Mouse (Mus musculus): ENCODE measurements around the gene Ehd4.
A peak's percentile ranks its signal among the peaks of the same experiment; 100 is the strongest.

Gene Ehd4

DNA sequence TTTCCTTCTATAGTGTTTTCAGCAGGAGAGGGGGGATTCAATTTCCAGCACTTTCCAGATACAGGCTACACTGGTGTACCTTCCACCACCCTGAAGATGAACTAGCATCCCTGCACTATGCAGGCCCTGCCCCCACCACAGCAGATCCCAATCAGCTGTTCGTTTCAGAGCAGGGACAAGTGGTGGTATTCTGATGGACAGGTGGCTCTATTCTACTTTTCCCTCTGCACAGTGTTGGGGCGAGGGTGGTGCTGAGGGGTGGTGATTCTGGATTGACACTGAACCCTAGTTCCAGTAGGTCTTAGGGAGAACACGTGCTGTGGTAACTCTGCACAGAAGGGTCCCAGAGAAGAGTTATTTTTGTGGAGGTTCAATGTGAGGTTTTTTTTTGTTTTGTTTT is 43.2 kb downstream of the Ehd4 start:
- no peak for DNase-seq (ENCODE audit: low spot score in 2 of 2)

DNA sequence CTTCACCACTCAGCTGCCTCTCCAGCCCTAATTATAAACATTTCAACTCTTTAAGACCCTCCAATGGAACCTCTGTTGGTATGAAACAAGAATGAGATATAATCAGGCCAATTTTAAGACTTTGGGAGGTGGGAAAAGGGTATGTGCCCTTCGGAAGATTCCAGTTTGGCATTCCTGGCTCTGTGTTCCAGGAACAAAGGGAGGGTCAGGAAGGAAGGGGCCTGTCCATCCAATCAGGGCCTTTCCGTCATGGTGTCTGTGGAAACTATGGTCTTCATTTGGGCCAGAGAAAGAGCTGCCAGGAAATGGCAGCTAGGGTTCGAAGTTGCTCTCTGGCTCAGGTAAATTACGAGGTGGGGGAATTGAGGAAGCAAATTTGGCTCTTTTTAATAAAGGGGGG is 46.3 kb downstream of the Ehd4 start:
- DNase-seq (ENCODE audit: low spot score in 2 of 2): no peak

DNA sequence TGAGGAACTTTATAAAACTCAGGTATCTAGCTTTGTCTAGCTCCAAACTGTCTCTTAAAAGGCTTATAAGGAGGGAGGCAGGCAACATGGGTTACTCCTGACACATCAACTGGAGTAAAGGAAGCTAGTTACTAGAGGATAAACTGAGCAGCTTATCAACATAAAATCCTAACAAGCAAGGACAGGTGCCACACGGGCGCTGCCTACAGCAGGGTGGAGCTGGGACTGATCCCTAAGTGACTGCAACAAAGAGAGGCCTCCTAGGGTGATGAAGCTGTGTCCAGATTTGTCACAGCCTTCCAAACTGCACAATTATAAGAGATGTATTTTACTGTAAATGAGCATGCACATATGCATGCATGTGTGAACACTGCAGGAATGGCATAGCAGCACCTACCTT is 47.0 kb downstream of the Ehd4 start:
- DNase-seq (ENCODE audit: low spot score in 2 of 2): no peak

DNA sequence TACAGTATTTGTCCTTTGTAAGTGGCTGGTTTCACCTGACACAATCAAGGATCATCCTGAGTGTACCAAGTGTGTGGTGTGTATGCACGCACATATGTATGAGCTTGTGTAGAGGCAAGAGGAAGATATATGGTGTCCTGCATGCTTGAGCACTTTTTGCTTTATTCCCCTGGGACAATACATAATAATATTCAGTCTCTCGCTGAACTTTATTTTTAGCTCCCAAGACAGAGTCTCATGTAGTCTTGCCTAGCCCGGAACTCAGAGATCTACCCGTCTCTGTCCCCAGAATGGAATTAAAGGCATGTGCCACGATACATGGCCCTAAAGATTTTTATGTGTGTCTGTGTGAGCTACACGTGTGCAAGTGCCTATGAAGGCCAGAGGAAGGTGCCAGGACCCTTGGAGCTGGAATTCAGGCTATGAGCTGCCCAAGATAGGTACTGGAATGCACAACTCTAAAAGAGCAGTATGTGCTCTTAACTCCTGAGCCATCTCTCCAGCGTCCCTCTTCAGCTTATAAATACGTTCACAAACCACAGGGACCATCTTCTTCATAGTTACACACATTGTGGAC is 47.9 kb downstream of the Ehd4 start:
- peak; percentile 45 to 56 for DNase-seq (ENCODE audit: low spot score in 2 of 2)

DNA sequence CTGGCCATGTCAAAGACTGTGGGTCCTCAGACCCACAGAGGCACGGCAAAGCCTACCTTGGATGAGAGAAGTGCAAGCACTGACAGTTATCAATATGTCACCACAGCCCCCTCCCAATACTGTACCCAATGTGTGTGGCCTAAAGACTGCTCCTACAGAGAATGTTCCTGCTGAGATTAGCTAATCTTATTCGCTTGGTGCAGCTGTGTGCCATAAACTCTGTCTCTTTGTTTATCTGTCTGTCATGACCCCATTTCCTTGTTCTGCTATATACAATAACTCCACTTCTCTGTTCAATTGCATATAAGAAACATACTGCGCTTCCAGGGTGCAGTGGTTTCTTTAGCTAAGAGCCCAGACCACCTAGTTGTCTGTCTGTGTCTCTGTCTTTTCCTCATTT is 48.5 kb downstream of the Ehd4 start:
- DNase-seq (ENCODE audit: low spot score in 2 of 2): no peak

DNA sequence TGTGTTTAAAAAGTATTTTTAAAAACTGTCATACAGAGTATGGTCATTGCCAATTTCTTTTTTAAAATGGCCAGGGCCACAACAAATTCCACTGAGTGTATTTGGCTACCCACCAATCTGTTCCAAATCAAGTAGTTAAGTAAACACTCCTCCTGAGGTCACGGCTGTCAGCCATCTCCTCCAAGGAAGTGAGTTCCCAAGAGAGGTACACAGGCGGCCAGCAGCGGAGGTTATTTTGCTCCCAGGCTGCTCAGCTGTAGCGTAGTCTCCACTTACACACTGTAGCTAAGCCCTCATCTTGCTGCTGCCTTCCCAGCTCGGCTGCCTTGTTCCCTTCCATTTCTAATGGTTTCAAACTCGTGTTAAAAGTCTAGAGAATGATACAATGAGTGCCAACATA is 51.5 kb downstream of the Ehd4 start:
- DNase-seq (ENCODE audit: low spot score in 2 of 2): peak in 1 of 2 experiments; percentile 32

DNA sequence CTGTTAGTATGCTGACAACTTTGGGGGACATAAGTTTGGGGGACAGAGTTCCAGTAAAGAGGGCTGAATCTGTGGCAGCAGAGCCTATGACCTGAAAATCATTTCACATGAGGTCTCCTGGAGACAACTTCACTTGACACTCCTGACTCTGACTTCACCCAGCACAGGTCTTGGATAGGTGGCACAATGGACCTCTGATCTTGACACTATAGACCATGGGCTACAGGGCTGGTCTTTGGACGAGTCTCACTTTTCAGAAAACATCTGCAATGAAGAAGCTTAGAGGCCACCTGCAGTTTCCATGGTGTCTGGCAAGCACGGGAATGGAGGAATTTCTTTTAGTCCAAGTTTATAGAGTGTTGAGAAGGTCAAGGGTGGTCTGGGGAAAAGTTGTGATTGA is 52.0 kb downstream of the Ehd4 start:
- DNase-seq (ENCODE audit: low spot score in 2 of 2): no peak

DNA sequence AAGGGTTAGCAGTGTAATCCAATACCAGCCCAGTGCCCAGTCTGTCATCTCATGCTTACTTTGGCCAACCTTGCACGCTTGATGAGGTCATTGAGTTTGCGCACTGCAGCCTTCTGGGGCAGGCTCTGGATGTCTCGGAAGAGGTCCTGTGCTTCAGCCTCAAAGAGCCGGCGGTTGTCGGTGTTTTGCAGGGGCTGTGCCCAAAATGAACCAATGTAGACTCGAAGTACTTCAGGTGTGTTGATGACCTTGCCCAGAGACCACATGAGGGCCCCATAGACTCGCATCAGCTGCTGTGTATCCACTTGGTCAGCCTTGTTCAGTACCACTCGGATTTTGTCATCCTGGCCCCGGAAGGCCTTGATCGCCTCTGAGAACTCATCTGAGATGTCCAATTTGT is 52.4 kb downstream of the Ehd4 start:
- no peak for DNase-seq (ENCODE audit: low spot score in 2 of 2)

DNA sequence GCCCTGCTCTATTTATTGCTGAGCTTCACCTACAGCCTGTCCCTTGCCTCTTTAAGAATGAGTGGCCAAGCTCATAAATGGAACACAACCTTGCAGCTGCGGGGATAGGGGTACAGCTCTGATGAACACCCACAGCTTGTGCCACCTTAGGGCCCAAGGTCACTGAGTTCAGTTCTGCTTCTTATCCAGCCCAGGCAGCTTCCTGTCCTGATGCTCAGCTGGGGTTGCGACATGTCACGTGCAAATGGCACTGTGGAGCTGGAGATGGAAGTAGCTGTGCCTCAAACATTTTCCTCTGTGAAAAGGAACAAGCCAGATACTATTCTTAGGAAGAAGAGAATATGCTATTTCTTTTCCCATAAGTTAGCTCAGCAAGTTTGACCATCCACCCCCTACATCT is 54.5 kb downstream of the Ehd4 start:
- peak; percentile 29 to 31 for DNase-seq (ENCODE audit: low spot score in 2 of 2)

DNA sequence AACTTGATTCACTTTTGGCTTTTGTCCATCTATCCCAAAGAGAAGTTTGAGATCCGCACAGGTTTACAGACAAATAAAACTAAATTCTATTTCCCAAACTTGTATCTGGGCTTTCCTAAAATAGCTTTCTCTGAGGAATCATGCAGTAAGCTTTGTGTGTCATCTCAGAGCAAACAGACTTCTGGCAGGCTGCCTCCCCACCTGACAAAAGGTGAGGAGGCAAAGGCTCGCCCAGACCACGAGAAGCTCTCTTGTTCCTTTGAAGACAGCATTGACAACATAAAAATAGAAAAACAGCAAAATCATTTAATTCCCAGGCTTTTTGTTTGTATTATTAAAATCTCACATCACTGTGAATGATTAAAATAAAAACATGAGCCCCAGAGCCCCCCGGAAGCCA is 55.1 kb downstream of the Ehd4 start:
- no peak for DNase-seq (ENCODE audit: low spot score in 2 of 2)

DNA sequence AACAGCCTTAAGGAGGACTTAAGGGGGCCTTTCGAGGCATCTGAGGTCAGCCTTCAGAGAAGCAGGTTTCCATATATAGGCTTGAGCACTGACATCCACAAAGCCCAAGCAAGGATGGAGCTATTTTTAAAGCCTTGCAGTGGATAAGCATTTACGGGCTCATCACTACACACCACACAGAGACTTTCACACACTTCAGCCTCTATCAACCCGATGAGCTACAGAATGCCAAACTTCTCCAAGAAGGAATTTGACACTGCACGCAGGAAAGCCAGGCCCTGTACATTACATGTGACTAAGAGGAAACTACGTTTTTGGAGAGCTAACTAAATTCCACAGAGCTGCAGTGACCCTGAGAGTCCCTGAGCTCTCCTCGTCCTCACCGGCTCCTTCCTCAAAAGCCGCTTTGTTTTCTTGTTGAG is 55.6 kb downstream of the Ehd4 start:
- no peak for DNase-seq (ENCODE audit: low spot score in 2 of 2)

DNA sequence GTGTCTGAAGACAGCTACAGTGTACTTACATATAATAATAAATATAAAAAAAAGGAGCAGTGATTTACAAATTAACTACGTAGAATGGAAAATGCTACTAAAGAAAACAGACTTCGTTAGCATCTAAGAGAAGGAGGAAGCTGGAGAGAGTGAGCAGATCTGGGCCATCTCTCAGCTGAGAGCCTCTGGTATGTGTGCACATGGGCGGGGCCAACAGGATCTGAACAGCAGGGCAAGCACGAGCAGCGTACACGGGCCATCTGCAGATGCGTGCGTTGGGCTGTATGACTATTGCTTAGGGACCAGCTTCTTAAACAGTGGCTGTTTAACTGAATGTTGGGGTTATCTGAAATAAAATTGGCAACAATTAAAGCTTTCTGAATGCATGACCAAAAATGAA is 56.5 kb downstream of the Ehd4 start:
- peak; percentile 74 to 78 for DNase-seq (ENCODE audit: low spot score in 2 of 2)

DNA sequence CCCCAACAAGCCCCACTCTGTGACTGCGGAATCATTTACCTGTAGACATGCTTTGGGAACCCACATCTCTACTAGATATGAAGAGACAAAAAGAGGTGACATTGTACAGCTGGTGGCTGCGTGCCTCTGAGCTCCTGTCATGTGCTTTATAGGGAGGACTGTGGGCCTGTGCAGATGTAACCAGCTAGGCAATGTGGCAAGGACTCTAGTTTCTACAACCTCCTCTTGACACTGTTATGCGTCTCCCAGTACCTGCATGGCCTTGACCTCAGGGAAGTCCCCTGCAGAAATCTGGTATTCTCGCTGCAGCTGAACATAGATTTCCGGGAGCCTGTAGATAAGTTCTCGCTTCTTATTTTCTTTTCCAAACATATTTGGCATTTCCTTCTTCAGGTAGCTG is 57.7 kb downstream of the Ehd4 start:
- no peak for DNase-seq (ENCODE audit: low spot score in 2 of 2)

DNA sequence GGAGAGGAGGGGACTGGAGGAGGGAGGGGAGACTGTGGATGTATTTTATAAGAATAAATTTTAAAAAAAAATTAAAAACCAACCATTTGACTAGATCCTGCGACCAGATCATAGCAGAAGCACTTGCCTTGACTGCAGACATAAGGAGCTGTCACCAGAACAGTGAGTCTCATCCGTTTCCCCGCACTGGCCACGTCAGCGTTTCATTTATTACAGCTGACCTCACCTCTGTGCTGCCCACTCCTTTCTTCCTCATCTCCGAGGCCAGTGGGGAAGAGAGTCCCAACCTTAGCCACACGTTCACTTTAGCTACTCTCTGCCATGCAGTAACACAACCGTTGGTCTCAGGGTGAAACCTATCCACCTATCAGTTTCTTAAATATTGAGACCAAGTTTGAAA is 58.2 kb downstream of the Ehd4 start:
- DNase-seq (ENCODE audit: low spot score in 2 of 2): no peak

DNA sequence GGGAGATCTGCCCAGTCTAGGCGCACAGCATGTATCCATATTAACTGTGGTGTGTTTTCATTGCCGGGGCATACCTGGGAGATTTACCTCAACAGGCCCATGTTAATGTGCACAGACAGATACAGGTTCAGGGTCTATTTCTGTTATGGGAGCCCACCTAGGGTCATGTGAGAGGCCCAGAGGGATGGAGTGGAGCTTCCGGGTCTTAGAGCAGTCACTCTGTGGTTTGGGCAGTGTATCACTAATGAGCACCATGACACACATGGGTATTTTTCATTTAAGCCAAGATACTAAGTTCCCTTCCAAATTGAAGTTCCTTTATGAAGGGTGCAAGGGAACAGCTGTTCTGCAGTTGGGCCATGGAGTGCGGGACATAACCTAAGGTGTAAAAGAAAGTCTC is 59.2 kb downstream of the Ehd4 start:
- no peak for DNase-seq (ENCODE audit: low spot score in 2 of 2)

DNA sequence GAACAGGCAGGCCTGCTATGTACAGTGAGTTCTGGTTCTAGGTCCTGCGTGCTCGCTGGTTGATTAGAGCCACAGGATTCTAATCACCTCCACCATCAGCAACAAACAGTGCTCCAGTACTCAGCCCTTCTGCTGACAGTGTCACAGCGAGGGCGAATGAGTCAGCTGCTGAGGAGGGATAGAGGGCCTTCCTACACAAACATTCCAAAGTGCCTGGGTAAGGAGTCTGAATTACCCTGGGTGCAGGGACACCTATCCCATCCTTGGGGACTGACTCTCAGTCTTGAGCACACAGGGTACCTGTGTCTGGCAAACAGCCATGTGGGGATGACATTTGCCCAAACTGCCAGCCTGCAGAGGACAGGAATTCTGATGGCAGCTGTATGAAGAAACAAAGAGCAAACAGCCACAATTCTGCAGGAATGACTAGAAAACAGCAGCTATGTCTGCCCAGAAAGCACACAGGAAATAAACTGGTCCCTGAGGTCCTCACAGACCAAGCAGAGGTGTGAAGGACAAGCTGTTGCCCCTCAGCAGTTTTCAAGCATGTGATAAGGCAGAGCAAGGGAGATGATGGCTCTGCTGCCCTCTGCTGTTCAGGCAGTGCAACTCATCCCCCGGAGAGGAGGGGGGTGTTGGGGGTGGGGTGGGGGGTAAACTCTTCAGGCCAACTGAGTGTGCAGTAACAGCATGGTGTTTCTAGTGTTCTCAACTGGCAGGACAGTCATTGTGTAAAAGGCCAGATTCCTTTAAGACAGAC is 60.6 kb downstream of the Ehd4 start:
- peak; percentile 38 to 40 for DNase-seq (ENCODE audit: low spot score in 2 of 2)

DNA sequence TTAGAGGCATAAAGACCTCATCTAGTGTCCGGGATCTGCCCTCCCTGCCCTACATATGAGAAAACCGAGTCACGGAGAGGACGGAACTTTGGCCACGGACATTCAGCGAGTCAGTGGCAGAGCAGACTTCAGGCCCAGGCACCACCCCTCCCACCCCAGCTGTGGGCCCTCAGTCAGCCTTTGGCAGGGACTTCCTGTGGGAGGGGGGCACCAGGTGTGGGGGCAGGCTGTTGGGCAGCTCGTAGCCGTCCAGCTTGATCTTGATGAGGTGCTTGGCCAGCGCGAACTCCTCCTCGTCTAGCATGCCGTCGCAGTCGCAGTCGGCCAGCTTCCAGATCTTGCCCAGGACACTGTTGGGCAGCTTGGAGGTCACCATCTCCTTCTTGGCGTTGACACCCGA is 63.4 kb downstream of the Ehd4 start:
- DNase-seq (ENCODE audit: low spot score in 2 of 2): no peak

DNA sequence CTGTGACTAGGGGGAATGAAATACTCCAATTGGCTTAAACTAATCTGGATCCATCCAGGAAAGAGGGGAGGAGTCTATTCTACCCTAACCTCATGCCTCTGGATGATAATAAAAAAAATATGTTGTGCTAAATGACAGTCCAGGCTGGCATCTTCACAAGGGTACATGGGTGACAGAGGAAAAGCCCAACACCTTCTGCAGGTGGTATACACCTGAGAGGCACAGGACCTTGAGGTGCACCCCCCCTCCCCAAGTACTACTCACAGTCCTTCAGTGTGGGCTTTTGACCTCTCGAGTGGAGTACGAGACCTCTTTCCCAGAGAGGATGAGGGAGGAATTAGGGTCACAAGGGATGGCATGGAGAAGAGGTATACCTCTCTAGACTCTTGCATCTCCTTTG is 66.5 kb downstream of the Ehd4 start:
- DNase-seq (ENCODE audit: low spot score in 2 of 2): no peak

DNA sequence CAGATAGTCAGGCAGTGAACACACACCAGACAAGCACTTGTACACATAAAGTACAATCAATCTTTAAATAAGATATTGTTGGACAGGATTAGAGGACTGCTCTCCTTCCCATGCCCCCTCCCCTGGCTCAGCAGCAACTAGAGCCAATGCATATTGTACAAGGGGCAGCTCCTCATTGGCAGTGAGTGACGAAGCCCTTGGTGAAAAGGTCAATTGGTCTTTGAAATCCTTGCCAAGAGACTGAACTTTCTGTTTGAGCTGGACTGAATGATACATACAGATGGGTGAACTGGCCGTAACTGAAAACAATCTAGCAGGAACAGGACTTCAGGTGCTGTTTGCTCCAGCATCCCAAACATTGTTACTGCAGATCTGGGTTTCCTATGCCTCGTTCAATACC is 67.0 kb downstream of the Ehd4 start:
- DNase-seq (ENCODE audit: low spot score in 2 of 2): no peak

DNA sequence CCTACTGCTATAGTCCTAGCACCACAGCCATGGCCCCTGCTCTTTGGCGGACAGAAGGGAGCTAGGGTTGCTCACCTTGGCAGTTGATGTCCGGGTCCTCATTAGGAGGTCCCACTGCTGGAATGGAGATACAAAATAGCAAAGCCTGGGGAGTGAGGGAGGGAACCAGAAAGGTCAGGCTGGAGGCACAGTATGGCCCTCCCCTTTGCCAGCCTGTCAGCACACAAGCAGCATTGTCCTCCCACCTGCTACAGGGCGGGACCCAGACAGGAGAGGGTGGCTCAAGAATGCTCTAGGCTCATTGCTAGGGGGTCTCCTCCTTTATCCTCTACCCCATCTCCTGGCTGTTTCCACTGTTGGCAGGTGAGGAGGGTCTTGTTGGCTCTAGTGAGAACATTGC is 68.4 kb downstream of the Ehd4 start:
- no peak for DNase-seq (ENCODE audit: low spot score in 2 of 2)

DNA sequence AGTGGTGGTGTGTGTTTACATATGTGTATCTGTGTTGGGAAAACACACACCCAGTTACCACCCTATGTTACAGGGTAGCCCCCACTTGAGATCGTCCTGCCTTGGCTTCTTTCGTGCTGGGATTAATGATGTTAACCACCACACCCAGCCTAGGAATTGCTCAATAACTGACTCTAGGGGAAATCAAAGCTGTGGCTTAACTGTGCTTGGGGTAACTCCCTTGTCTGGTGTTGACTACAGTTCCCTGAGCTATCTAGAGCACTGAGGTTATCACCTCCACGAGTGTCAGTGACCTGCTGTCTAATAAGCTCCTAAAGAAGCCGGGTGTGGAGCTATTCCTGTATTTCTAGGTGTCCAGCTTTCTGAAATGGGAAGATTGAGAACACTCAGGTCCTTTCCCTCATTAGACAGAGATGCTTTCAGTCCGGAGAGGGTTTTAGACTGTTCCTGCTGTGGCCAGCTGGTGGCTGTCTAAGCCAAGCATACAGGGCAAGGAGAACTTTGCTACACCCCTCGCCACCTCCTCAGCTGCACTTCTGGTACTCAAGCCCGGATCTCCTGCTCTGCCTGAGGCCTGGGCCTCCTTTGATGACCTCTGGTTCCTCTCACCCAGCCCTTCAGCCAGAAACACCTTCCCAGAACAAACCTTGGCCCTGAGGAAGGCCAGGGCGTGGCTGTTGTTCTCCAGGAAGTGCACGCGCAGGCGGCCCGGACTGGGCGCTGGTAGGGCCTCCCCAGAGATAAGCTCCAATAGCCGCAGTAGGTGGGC is 69.6 kb downstream of the Ehd4 start:
- DNase-seq (ENCODE audit: low spot score in 2 of 2): peak; percentile 36 to 44

DNA sequence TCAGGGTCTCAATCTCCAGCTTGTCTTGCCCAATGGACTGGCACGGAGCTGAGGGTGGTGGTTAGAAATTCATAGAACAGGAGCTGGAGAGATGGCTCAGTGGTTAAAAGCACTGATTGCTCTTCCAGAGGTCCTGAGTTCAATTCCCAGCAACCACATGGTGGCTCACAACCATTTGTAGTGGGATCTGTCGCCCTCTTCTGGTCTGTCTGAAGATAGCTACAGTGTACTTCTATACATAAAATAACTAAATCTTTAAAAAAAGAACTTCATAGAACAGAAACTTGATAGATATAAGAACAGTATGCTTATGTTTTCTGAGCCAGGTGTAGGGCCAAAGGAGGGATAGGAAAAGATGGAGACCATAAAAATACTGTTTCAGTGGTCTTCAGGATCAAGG is 72.0 kb downstream of the Ehd4 start:
- DNase-seq (ENCODE audit: low spot score in 2 of 2): no peak

DNA sequence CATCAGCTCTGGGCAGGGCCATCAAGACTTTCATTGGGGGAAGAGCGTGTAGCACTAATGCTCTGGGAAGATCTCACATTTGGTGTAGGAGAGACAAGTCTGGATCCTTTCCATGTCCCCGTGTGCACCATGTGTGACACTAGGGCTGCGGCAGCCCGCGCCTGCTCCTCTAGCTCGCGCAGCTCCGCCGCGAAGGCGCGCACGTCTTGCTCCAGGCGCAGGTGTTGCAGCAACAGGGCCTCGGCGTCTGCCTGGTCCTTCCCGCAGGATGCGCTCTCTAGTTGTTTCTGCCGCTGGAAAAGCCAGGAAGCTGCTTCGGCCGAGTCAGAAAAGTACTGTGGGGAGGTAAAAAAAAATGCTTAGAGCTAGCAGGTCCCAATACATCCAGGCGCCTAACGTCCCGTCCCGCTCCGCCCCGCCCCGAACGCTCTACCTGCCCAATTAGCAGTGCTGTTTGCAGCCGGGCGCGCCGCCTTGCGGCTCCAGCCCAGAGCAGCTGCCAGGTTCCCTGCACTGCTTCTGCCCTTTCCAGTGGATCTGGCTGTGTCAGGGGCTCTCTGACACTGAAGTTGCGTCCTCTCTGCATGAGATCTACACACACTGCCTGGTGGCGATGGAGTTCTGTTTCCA is 78.2 kb downstream of the Ehd4 start:
- DNase-seq (ENCODE audit: low spot score in 2 of 2): no peak
